Mouse (Mus musculus) mouse embryonic stem cell (cell line): ENCODE measurements at regions not wholly inside any gene's neighbourhood (a gene's known extent, or its start where the extent isn't known, plus 50 kb on each side); places are given as distances from the start of the nearest gene placed in this dataset.

Experiments
- in situ Hi-C, 2 experiments: fragments of 300-500 bp; cut with MboI; formaldehyde crosslinking; loops; 1 replicate in 1 of 2; 3 replicates in 1 of 2; pipeline ENCODE4 v1.14.3; 2019 to 2020; ENCODE audit warnings: low sequenced_read_pairs in 2 of 2, low pct_unique_long_range_greater_than_20kb in 1 of 2, mixed read lengths in 1 of 2; ENCODE audit not compliant: unreplicated experiment in 1 of 2

DNA sequence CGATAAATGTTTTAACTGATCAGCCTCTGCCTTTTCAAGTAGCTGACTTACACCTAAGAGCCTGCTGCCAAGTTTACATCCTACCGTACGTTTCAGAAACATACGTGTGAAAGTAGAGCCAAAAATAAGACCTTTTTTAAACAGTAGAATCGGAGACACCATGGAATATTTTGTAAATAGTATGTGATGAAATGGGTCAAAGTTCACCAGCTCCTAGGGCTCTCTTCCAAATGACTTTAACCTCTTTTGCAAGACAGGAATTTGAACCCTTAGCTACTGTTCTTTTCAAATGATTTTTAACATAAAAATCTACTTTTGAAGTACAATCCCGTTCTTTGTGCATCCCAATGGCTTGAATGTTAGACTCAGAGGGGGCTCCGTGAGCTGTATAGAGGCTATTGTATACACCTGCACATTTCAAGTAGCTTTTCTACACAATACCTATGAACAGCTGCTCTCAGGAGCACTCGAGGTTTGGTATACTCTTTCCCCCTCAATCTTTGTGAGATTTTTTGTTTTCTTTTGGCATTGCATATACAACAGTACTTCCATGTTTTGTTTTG lies 155.9 kb upstream of the Plcz1 start:
- in situ Hi-C loops = no loop called here

GRCm38 (mm10) chr6:140194276-140194675 lies 153.0 kb upstream of the Plcz1 start:
- in situ Hi-C loops = no loop called here

- in situ Hi-C loops = no loop called here
Measured at GRCm38 (mm10) chr6:140193084-140193939, 152.1 kb upstream of the Plcz1 start.

DNA sequence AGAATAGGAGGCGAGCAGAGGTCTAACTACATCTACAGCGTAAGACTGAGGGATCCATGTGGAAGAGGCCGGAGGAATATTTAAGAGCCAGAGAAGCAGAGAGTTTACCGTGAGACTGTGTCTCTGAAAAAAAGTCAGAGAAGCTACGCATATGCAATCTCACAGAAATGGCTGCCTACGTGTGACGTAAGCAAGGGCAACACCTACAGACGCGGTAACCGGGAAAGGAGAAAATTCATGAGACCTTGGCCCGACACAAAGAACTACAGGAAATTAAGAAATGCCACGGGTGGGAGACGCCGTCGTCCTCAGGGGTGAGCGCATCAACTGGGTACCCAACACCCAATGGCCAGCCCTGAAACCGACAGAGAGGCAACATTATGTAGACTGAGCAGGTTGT lies 151.3 kb upstream of the Plcz1 start:
- in situ Hi-C loops = no loop called here

GRCm38 (mm10) chr6:140191341-140191740 lies 150.1 kb upstream of the Plcz1 start:
- in situ Hi-C loops = no loop called here

DNA sequence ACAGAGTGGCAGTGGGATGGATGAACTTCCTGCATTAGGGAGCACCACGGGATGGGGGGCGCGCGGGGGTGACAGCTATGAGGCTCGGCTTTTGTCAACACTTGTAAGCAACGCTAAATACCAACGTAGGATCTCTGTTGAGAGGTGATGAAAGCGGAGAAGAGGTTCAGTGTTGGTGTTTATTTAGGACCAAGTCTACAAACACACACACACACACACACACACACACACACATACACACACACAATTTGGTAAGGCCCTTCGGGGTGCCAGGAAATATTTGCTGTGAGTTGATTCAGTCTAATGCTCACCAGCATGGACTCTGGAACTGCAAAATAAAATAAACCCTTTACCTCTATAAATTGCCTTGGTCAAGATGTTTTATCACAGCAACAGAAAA lies 148.3 kb upstream of the Plcz1 start:
- in situ Hi-C loops = no loop called here

DNA sequence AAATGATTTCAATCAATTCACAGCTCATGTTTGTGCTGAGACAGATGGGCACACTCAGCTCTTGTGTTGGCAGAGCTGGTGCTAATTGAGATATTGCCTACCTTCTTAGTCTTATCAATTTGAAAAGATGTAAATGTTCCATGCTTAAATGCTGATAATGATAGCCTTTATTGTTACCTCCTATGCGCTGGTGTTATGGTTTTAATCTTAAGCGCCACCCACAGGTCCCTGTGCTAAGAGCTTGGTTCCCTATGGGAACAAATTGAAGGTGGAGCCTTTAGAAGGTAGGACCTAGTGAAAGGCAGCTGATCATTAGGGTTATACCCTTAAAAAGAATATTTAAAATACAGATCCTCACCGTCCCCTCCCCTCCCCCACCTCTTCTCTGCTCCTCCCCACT lies 146.5 kb upstream of the Plcz1 start:
- in situ Hi-C loops = no loop called here

DNA sequence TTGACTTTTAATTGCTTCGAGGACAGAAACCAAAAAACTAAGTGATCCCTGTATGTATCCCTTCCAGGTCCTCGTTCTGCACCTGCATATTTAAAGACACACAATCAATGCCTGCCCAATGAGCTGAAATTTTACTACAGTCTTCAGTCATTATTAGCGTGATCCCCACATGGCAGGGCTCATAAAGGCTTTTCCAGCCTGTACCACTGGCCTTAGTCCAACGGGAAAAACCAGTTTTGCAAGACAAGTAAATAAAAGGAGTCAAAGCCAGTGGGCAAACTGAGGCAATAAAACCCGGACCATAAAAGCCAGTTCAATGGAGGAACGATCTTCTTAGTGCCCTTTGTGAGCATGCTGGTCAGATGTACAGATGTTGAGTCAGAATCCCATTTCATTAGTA lies 145.8 kb upstream of the Plcz1 start:
- in situ Hi-C loops = no loop called here

- in situ Hi-C loops = no loop called here
Measured at GRCm38 (mm10) chr6:140179999-140180398, 138.7 kb upstream of the Plcz1 start.

GRCm38 (mm10) chr6:140178425-140179193 lies 137.4 kb upstream of the Plcz1 start:
- in situ Hi-C loops = no loop called here

- in situ Hi-C loops = no loop called here
Measured at GRCm38 (mm10) chr6:140172716-140173115, 131.5 kb upstream of the Plcz1 start.

- in situ Hi-C loops = no loop called here
Measured at GRCm38 (mm10) chr6:140169836-140170235, 128.6 kb upstream of the Plcz1 start.

DNA sequence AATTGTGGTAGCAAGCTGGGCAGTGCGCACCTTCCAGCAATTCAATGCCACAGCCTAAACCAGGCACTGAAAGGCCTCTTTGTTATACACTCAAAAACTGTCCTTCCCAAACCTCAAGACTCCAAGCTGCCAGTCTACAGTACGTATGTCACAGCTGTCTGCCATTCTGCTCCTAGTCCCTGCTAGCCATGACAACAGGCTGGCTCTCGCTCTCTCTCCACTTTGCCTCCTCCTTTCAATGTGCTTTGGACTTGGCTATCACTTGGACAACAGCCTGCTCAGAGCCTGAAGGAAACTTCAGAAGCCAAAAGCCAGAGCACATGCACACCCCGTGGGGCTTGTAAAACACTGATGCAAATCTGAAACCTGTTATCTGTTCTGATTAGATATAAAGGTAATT lies 125.9 kb upstream of the Plcz1 start:
- in situ Hi-C loops = no loop called here

DNA sequence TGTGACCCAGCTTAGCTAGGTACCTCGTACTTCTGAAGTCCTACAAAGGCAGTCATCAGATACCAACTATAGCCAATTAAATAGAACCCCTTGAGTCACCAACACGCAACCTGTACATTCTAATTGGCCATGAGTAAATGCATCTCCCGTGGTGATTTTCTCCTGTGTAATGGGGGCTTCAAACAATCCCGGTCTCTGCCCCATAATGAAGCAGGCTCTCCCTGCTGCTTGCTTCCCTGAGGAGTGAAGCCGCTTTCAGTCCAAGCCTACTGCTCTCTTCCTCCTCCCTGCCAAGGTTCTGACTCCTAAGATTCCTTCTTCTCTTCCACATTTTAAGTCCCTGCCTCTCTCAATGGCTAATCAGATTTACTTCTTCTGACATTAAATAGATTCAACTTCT lies 121.5 kb upstream of the Plcz1 start:
- in situ Hi-C loops = no loop called here

DNA sequence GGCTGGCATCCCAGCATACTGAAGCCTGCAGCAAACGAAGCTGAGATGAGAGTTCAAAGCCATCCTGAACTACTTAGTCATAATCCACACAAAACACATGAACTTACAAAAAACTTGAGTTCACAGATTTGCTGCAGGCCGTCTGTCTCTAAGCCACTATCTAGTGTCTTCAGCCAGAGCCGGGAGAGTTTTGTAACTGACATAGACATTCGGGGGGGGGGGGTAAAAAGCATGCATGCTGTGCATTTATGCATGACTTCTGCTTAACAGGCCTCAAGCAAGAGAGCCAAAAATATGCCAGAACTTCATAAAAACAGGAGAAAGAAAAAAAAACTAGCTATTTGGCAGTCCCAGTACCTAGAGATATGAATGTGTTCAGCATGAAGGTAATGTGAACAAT lies 120.2 kb upstream of the Plcz1 start:
- in situ Hi-C loops = no loop called here

- in situ Hi-C loops = no loop called here
Measured at GRCm38 (mm10) chr6:140160946-140161345, 119.7 kb upstream of the Plcz1 start.

- in situ Hi-C loops = no loop called here
Measured at GRCm38 (mm10) chr6:140158986-140159385, 117.7 kb upstream of the Plcz1 start.

DNA sequence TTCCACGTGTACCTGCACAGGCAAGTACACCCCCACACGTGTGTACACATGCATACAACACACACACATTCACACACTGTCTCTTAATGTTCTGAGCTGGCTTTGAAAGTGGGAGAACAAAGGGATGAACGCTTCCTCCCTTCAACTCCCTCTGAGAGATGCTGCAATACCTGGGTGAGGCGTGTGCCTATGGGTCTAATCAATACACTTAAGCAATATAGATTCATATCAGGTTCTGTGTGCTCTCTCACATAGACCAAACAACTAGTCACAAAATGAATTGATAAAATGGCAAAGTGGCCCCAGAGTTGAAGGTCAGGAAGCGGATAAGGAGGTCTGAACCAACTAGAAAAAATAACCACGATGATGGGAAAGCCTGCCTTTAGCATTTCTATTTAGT lies 116.1 kb upstream of the Plcz1 start:
- in situ Hi-C loops = no loop called here

DNA sequence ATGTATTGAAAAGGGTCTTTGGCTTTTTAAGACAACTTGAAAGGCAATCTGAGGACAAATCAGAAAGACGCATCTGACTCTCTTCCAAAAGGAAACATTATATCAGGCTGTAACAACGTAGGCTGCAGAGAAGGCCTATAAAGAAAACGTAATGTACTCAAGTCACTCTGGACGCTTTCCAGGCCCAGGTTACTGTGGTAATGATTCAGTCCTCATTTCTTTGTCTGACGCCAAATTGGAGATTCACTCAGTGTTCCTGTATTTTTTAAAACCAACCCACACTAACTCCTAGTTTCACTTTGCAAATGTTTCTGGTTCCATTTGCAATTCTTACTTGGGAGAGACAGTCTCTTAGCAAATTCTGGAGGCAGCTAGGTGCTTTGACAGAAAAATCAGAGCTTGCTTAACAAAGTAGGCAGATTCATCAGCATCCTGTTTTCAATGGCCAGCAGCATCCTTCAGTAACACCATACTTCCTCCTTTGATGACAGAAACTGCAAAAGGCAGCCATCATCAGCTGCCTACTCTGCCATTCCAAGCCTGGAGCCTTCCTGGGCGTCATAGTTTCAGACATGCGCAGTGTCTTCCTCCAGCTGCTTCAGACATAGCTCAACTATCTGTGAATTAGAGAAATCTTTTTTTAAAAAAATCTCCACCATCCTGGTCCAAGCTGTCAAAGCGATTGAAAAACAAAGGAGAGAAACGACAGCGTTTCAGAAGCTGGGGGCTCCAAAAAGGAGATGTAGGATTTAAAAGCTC lies 111.3 kb upstream of the Plcz1 start:
- in situ Hi-C loops = no loop called here
